Mouse (Mus musculus) mouse embryonic stem cell (cell line): ENCODE data around the gene Celf6.

ENCODE experiments used
- in situ Hi-C, 2 experiments: fragments of 300-500 bp; cut with MboI; formaldehyde crosslinking; loops; 1 replicate in 1 of 2; 3 replicates in 1 of 2; pipeline ENCODE4 v1.14.3; 2019 to 2020; ENCODE audit warnings: low sequenced_read_pairs in 2 of 2, low pct_unique_long_range_greater_than_20kb in 1 of 2, mixed read lengths in 1 of 2; ENCODE audit not compliant: unreplicated experiment in 1 of 2

Celf6 gene

DNA sequence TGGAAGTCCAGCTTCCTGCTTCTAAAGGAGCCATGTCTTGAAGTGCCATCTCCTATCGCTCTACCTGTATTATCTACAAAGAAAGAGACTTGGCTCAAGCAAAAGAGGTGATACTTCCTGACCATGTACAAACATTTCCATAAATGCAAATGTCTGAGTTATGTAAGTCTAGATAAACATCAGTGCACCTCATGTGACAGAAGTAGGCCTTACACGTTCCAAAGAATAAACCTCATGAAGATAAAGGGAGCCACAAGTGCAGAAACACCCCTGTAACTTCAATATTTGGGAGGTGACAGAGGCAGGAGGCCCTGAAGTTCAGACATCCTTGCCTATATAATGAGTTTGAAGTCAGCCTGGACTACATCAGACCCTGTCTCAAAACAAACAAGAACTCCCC is 5.9 kb upstream of the Celf6 start:
- in situ Hi-C loops = no loop called here

DNA sequence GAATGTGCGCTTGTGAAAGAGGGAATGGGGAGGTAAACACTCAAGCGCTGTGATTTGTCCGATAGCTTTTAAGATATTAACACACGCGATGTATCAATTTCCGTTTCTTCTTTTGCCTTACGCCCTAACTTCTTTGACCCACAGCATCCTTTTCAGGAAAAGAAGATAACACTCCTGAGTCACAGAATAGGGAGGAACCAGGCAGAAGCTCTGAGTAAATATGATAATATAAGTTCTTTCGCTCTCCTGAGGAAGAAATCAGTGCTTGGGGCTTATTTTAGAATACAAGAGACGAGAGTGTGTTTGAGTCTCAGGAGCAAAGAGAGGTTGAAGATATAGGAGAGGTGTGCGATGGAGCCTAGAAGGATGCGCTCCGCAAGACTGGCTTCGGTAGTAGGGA is 316 bp upstream of the Celf6 start:
- in situ Hi-C loops = no loop called here

DNA sequence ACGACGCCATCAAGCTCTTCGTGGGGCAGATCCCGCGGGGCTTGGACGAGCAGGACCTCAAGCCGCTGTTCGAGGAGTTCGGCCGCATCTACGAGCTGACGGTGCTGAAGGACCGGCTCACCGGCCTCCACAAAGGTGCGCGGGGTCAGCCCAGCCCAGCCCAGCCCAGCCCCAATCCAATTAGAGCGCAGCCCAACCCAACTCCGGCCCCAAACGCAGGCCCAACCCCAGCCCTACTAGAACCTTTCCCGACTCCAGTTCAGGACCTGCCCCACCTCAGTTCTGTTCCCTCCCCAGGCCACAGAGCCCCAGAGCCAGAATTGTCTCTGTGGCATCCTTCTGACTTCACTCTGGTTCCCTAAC is 769 bp downstream of the Celf6 start:
- in situ Hi-C loops = no loop called here

DNA sequence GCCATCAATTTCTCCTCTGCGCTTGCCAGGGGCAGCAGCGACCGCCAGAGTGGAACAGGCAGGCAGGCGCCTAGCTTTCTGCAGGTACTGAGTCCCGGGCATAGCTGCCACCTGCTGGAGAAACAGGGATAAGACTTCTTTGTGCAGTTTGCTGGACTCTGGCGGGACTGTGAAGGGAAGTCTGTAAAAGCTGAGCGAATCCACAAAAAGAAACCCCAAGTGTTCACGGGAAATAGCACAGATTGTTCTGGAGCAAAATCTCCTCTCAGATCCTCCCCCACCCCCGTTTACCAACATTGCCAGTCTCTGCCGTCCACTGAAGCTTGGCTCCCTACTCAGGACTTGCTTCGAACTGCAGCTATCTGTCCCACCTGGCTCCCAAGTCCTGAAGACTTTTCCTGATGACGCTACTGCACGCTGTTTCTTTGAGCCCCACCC is 7.2 kb downstream of the Celf6 start:
- in situ Hi-C loops = loop anchor here in 1 of 2 experiments (10.0 kb wide), 1 partner anchor 240 kb away; no protein-coding TSS in a partner anchor

DNA sequence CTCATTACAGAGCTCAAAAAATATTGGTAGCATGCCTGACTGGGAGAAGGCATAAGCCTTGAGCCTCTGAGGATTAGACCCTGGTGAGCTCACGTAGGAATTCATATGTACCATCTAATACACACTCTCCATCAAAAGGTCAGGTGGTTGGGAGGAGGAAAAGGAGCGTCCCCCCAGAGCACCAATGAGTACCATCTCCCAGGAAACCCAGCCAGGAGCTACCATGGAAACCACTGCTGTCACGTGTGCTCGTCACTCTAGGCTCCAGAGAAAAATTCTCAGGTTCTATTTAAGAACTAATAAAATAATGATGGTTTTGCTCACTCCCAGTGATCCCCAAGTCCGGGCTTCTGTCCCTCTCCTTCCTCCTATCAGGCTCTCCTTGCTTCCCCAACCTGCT is 10.5 kb downstream of the Celf6 start:
- in situ Hi-C loops = loop anchor here in 1 of 2 experiments (10.0 kb wide), 1 partner anchor 243 kb away; no protein-coding TSS in a partner anchor

DNA sequence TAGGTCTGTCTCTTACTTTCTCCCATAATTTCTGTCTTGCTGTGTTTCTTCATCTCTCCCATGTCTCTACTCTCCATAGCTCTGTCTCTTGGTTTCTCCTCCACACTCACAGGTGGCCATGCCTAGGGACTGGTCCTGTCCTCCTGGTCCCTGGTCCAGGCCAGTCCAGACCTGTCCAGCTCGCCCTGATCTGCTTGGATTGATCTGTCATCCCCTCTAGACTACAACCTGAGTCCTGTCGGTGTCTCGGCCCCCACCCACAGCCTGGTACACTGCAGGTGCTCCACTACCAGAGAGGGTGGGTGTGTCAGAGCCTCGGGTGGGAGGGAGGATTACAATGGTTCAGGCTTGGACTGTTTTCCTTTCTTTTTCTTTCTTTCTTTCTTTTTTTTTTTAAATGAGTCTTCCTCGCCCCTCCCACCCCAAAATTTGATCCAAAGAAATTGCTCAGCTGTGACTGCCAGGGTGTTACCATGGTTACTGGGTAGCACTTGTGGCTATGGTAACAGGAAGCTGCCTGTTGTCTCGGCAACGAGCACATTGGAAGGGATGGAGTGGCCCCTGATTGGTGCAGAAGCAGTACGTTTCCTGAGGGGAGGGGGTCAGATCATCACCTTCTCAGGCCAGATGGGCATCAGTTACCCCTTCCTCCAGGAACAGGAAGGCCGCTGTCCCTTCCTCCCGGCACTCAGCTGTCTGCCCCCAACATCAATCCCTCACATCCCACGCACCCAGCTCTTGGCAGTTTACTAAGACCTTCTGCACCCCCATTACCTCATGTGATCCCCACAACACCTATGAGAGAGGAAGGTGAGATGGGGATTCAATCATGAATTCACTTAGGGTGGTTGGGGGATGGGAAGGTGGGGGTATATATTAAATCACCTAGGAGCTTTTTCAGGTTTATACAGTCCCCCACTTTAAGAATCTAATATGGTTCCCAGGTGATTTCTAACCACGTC is 11.3 kb downstream of the Celf6 start:
- in situ Hi-C loops = loop anchor here in 1 of 2 experiments (10.0 kb wide), 1 partner anchor 244 kb away; no protein-coding TSS in a partner anchor

DNA sequence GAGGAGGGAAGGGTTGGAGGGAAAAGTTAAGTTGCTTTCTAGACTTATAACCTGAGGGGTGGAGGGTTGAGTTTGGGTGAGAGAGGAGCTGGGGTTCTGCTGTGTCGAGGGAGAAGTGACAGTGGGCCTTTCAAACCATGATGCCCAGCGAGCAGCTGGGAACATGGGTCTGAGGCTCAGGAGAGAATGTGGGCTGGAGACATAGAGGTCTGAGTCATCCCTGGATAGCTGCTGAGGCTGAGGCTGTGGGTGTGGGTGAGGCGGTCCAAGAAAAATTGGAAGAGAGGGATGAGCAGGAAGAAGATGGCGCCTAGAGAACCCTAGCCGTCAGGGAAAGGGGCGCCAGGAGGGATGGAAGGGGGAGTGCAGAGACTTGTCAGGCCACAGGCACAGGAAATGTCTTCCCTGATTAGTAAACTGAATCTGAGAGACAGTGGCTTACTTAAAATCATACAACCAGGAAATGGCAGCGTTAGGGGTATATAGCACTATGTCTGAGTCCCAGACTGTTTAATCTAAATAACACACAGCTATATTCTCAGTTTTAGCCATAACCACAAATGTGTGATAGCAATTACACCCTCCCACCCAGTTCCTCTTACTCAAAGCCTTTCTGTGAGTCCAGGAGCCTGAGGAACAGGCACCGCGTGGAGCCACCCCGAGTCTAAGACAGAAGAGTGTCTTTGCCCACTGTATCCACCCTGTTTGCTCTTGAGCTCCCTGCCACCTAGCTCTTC is 12.2 kb downstream of the Celf6 start:
- in situ Hi-C loops = loop anchor here in 1 of 2 experiments (10.0 kb wide), 1 partner anchor 245 kb away; no protein-coding TSS in a partner anchor

DNA sequence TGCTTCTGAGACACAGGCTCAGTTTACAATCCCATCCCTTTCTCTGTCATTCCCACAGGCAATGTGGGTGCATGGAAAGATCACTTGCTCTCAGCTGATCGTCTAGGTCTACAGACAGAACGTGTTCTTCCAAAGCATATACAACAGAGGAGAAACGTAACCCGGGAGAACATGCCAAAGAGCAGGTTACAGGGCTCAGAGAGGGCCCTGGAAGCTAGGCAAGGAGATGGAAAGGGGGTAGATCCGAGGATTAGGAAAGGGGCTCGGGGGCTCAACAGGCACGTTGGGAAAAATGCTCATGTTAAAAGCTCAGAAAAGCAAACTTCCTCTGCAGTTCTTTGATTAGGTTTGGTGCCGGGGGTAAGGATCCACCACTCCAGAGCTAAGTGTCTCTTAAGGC is 23.9 kb downstream of the Celf6 start:
- in situ Hi-C loops = no loop called here

DNA sequence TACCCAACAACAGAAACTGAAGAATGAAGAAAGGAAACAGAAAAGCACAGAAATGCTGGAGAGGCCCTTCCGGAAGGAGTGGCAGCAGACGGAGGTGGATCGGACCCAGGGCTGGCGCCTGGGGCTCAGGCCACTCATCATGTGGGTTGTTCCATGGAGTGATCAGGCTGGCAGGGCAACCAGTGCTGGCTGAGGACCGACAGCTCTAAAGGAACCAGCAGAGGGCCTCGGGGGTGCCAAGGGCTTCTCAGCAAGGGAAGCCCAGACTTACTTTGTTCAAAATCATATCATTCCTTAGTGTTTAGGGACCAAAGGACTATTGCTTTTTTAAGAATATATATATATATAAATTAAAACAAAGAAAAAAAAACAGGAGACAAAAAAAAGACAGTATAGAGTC is 28.2 kb downstream of the Celf6 start:
- in situ Hi-C loops = no loop called here

DNA sequence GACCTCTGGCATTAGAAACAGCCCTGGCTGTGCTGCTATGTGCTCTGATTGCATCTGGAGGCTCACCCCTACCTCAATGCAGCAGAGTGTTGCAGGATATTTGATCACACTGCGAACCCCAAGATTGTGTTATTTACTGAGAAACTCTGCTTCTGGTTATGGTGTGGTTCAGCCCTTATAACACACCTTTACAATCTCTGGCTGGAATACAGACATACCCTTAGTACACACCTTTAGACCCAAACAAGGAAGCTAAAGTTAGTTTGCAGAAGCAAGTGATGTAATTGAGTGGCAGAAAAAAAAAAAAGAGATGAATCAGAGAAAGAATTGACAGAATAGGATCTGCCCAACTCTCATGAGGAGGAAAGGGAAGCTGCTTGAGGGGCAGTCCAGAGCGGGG is 33.2 kb downstream of the Celf6 start:
- in situ Hi-C loops = no loop called here

DNA sequence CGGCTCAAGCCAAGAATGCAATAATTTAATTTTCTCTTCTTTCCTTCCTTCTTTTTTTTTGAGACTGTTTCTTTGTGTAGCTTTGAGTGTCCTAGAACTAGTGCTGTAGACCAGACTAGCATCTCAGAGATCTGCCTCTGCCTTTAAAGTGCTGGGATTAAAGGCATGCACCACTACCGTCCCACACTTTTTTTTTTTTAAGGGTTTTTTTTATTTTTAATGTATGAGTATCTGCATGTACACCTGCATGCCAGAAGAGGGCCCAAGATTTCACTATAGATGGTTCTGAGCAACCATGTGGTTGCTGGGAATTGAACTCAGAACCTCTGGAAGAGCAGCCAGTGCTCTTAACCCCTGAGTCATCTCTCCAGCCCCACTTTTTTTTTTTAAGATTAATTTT is 38.1 kb downstream of the Celf6 start:
- in situ Hi-C loops = no loop called here

DNA sequence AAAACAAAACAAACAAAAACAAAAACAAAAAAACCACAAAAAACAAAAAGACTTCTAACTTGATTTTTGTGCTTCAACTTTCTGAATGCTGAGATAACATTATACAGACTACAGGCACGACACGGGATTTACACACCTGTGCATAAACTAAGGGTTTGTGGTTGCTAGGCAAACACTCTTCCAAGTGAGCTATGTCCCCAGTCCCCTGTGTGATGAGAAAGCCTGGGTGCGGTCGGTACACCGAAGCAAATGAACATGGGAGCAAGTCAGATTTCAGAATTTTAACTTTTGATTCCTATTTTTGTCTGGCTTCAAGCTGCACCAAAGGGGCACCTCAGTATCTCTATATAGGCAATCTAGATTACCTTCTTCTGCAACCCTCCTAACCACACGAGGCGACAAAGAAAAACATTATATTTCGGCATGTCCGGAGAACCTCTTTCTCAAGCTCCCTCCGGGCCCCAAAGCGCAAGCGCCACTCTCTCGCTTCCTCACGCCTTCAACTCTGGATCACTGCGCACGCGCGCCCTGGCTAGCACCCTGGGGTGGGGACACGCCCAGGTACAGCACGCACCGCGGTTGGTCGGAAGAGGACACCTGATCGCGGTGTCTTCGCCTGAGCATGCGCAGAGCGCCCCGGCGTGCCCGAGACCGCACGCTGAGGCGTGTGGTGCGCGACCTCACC is 39.0 kb downstream of the Celf6 start, which contains the start of gene Parp6:
TSS of gene Parp6 (plus strand) at position 663 of the 685 bp plus-strand sequence.
- in situ Hi-C loops = no loop called here

DNA sequence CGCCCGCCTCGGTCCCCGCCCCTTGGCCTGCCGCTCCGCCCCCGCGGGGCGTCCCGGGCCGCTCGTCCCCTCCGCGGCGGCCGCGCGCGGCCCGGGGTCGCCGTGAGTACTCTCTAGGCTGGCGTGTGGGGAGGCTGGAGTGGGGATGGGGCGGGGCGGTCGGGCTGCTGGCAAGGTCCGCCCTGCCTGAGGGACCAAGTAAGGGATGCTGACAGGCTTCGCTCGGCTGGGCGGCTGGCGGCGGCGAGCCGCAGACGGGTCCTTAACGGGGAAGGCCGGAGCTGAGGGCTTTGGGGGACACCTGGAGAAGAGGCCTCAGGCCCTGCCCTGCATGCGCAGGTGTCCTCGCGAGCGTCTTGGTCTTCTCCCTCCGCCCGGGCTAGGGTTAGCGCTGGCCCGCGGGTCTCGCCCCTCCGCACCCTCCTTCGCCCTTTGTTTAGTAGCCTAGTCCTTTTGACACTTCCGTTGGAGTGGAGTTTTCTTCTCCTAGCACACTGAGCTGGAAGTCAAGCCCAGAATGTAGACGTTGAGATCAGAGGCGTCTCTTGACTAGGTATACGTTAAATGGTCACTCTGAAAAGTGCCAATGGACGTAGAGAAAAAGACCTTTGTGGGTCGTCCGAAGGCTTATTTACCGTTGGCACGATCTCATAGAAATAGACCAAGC is 39.7 kb downstream of the Celf6 start:
- in situ Hi-C loops = no loop called here

DNA sequence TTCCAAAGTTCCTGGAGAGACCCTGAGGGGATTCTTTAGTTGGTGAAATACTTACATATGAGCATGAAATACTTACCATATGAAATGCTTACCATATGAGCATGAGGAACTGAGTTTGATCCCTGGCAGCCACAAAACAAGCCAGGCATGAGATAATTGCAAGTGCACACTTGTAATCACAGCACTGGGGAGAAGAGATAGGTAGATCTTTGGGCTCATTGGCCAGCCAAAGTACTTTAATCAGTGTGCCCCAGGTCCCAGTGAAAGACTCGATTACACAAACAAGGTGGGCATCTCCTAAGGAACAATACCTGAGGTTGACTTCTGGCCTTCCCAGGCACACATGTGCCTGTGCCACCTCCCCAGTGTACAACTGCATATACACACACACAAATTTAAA is 60.7 kb downstream of the Celf6 start:
- in situ Hi-C loops = no loop called here

DNA sequence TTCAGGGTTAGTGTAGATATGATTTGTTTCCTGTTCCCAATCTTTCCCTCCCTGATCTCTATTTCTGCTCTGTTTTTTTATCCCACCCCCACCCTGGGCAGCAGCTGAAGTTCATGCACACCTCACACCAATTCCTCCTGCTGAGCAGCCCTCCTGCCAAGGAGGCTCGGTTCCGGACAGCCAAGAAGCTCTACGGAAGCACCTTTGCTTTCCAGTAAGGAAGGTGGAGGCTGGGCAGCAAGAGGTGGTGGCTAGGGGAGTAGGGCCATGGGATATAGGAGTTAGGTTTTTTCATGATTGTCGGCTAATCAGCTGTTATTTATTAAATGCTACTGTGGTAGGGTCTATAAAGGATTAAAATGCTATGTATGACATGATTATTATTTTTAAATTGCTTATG is 62.2 kb downstream of the Celf6 start:
- in situ Hi-C loops = no loop called here

DNA sequence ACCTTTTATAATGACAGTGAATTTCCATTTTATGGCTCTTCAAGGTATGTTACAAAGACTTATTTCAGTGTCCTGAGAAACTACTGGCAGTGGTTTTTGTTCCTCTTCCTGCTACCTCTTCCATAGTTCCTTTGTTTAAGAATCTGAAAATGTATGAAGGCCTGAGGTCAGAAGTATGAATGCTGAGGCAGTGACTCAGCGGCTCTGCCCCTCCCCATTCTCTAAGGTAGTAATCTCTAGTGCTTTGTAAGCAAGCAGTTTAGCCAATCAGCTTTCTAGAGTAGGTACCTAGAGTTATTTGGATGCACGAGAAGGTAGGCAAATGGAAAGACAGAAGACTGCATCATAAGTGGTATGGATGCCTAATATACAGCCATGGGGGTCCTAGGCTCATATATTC is 63.6 kb downstream of the Celf6 start:
- in situ Hi-C loops = no loop called here

DNA sequence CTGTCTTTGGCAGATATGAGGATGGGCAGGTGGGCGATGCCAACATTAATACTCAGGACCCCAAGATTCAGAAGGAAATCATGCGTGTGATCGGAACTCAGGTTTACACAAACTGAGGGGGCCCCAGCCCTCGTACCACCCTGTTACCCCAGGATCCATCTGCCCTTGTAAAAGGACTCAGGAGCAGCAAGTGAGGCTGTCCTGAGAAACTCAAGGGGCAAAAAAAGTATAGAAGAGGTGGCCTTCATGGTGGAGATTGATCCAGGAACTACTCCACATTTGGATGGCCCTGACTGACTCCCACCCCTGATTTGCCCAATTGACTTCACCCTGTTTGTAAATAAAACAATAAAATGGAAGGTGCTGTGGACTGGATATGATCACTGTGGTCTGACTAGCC is 72.2 kb downstream of the Celf6 start:
- in situ Hi-C loops = no loop called here

DNA sequence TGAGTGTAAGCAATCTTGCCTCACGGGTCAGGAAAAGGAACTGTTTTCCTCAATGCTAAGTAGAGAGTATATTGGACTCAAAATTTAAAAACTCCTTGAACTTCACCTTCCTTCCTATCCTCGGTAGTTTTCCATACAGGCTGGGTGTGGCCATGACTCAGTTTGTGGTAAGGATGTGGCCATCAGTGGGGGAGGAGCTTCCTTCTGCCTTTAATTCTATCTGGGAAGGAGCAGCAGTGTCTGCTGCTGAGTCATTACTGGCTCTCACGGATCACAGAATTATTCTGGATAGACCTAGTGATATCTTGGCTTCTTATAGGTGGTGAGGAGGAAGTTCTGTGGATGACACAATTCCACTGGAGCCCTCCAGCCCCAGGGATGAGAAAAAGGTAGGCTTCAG is 75.7 kb downstream of the Celf6 start:
- in situ Hi-C loops = no loop called here
